Mouse (Mus musculus) inflammation-experienced regulatory T-cells, adult 16 weeks (primary cell): ENCODE data around the gene Ch25h. TPM values are rescaled to one million over a fixed set of nuclear protein-coding genes. Genes with fewer than 3 reads are reported as not detected.

Experiments
- polyA plus RNA-seq: library from polyadenylated mRNA; unstranded; fragments of 100-300 nt; shearing (Covaris generic); gene quantifications from one replicate; pipeline ENCODE4 v1.2.1, GENCODE M21; 2017

The Ch25h gene
- polyA plus RNA-seq, result not detected

GRCm38 (mm10) chr19:34474991-34475971 lies at the start of gene Ch25h:
TSS of gene Ch25h (minus strand) at chr19:34475164.

Other genes starting within 250 kb of the Ch25h start
- not detected for gene Acta2, start 219.6 kb downstream of the Ch25h start, polyA plus RNA-seq
- gene Fas, start 184.5 kb downstream of the Ch25h start, polyA plus RNA-seq, result 108 TPM
- 99.3 TPM for gene Lipa, start 52.3 kb upstream of the Ch25h start, polyA plus RNA-seq
- 40.6 TPM for gene Ifit2, start 75.5 kb upstream of the Ch25h start, polyA plus RNA-seq
- 16.6 TPM for gene Ifit3, start 108.4 kb upstream of the Ch25h start, polyA plus RNA-seq
- gene Ifit1bl1, start 126.8 kb upstream of the Ch25h start, polyA plus RNA-seq, result 114 TPM
- gene Ifit3b, start 132.8 kb upstream of the Ch25h start, polyA plus RNA-seq, result 3.4 TPM
- 1.5 TPM for gene Ifit1bl2, start 165.6 kb upstream of the Ch25h start, polyA plus RNA-seq
- 31.5 TPM for gene Ifit1, start 165.7 kb upstream of the Ch25h start, polyA plus RNA-seq